Mouse (Mus musculus): ENCODE data around the gene Mink1. TPM values are rescaled to one million over a fixed set of nuclear protein-coding genes. Genes with fewer than 3 reads are reported as not detected.

Gene Mink1
- total and polyA plus RNA-seq, 2 experiments from 2014 or later: 17.1 to 80.9 TPM

GRCm38 (mm10) chr11:70540928-70541327, 21.8 kb upstream of the Mink1 start:
- WGBS: 81% methylated on average over 7 of the region's 7 CpGs
- Histone ChIP-seq H3K27me3 (ENCODE audit: insufficient read depth, low read length) (no peaks in the 10 kb centered on the region), H3K4me3 (ENCODE audit: low read depth, low read length) (peak overlapping the region; percentile 68), H3K4me2 (ENCODE audit: low read depth, low read length, poor library complexity, severe bottlenecking) (peak overlapping the region; percentile 78), H3K27ac (ENCODE audit: low read depth, low read length) (no peak overlapping the region), H3K36me3 (ENCODE audit: insufficient read depth, low read length) (no peaks in the 10 kb centered on the region), H3K9ac (replicated peaks; ENCODE audit: low read length, poor library complexity, severe bottlenecking) (no peak overlapping the region), H3K4me1 (ENCODE audit: insufficient read depth, low read length) (no peaks in the 10 kb centered on the region), H3K9me3 (ENCODE audit: low read length) (no peaks in the 10 kb centered on the region)
- TF ChIP-seq CTCF (IDR thresholded peaks at IDR 0.05): no peak
- ATAC-seq (ENCODE audit: low FRiP score): no peak
- DNase-seq (ENCODE audit: low spot score): no peak

- Histone ChIP-seq H3K4me3 (ENCODE audit: low read depth, low read length) (peak overlapping the region; percentile 68; the same call in 1 of the 2 replicates), H3K27ac (ENCODE audit: low read depth, low read length) (no peak overlapping the region), H3K36me3 (ENCODE audit: insufficient read depth, low read length) (no peaks in the 10 kb centered on the region), H3K27me3 (ENCODE audit: insufficient read depth, low read length) (no peaks in the 10 kb centered on the region), H3K9ac (replicated peaks; ENCODE audit: low read length, poor library complexity, severe bottlenecking) (no peak overlapping the region), H3K4me1 (ENCODE audit: insufficient read depth, low read length) (no peaks in the 10 kb centered on the region), H3K9me3 (ENCODE audit: low read length) (no peaks in the 10 kb centered on the region), H3K4me2 (ENCODE audit: low read depth, low read length, poor library complexity, severe bottlenecking) (peak overlapping the region; percentile 78)
- WGBS: 69% methylated on average over 5 of the region's 5 CpGs
- no peak for TF ChIP-seq CTCF (IDR thresholded peaks at IDR 0.05)
- 0 out of 2 replicates have a peak, but pooled peaks have one; percentile 39 for ATAC-seq (ENCODE audit: low FRiP score)
- peak; percentile 66 for DNase-seq (ENCODE audit: low spot score)
These were observed 21.3 kb upstream of the Mink1 start for GRCm38 (mm10) chr11:70541415-70541814.

DNA sequence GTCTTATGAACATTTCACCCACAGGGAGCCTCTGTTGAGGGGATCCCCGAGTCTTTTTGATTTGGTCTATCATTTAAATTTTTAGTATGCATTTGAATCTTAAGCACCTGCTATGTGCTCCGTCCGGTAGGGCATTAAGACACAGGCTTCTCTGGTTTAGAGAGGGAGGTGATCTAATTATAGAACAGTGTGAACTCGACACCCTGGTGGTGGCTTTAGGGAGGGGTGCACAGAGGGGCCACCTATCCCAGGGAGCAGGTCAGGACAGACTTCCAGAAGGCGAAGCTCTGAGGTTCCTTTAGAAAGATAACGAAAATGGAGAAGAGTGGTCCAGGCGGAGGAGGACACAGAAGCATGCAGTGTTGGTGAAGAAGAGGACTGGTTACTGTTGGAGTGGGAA, 18.2 kb upstream of the Mink1 start:
- Histone ChIP-seq H3K36me3 (ENCODE audit: insufficient read depth, low read length) (no peaks in the 10 kb centered on the region), H3K4me3 (ENCODE audit: low read depth, low read length) (no peak overlapping the region), H3K4me2 (ENCODE audit: low read depth, low read length, poor library complexity, severe bottlenecking) (no peak overlapping the region), H3K9ac (replicated peaks; ENCODE audit: low read length, poor library complexity, severe bottlenecking) (no peak overlapping the region), H3K4me1 (ENCODE audit: insufficient read depth, low read length) (no peaks in the 10 kb centered on the region), H3K27me3 (ENCODE audit: insufficient read depth, low read length) (no peaks in the 10 kb centered on the region), H3K27ac (ENCODE audit: low read depth, low read length) (no peak overlapping the region), H3K9me3 (ENCODE audit: low read length) (no peaks in the 10 kb centered on the region)
- TF ChIP-seq CTCF (IDR thresholded peaks at IDR 0.05): no peak
- WGBS: 79% methylated on average over 7 of the region's 7 CpGs
- no peak for ATAC-seq (ENCODE audit: low FRiP score)
- DNase-seq (ENCODE audit: low spot score): no peak

DNA sequence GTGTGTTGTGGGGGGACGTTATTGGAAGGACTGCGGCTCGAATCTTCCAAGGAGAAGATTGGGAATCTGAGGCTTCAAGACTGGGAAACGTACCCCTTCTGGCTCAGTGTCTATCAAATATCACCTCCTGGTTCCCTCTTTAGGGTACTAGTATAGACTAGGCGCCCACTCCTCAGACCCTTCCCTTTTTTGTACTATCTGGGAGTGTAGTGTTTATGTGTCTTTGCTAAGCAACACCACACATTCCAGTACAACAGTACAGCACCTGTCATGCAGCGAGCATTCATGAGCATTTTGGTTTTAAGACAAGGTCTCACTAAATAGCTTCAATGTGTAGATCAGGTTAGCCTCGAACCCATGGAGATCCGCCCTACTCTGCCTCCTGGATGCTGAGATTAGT, 11.2 kb upstream of the Mink1 start:
- TF ChIP-seq CTCF (IDR thresholded peaks at IDR 0.05): no peak
- Histone ChIP-seq H3K27ac (ENCODE audit: low read depth, low read length) (no peak overlapping the region), H3K9ac (replicated peaks; ENCODE audit: low read length, poor library complexity, severe bottlenecking) (no peak overlapping the region), H3K4me1 (ENCODE audit: insufficient read depth, low read length) (no peaks in the 10 kb centered on the region), H3K27me3 (ENCODE audit: insufficient read depth, low read length) (no peaks in the 10 kb centered on the region), H3K36me3 (ENCODE audit: insufficient read depth, low read length) (peaks cover 16% of the 10 kb centered on the region), H3K9me3 (ENCODE audit: low read length) (no peaks in the 10 kb centered on the region), H3K4me2 (ENCODE audit: low read depth, low read length, poor library complexity, severe bottlenecking) (no peak overlapping the region), H3K4me3 (ENCODE audit: low read depth, low read length) (no peak overlapping the region)
- ATAC-seq (ENCODE audit: low FRiP score) (no peak), DNase-seq (ENCODE audit: low spot score) (no peak)
- WGBS: 90% methylated on average over 8 of the region's 8 CpGs

GRCm38 (mm10) chr11:70553940-70554339, 8.7 kb upstream of the Mink1 start:
- Histone ChIP-seq H3K36me3 (ENCODE audit: insufficient read depth, low read length) (peaks cover 21% of the 10 kb centered on the region), H3K9me3 (ENCODE audit: low read length) (no peaks in the 10 kb centered on the region), H3K4me1 (ENCODE audit: insufficient read depth, low read length) (no peaks in the 10 kb centered on the region), H3K4me2 (ENCODE audit: low read depth, low read length, poor library complexity, severe bottlenecking) (no peak overlapping the region), H3K4me3 (ENCODE audit: low read depth, low read length) (no peak overlapping the region), H3K27ac (ENCODE audit: low read depth, low read length) (no peak overlapping the region), H3K27me3 (ENCODE audit: insufficient read depth, low read length) (no peaks in the 10 kb centered on the region), H3K9ac (replicated peaks; ENCODE audit: low read length, poor library complexity, severe bottlenecking) (no peak overlapping the region)
- ATAC-seq (ENCODE audit: low FRiP score): no peak
- DNase-seq (ENCODE audit: low spot score): no peak
- no peak for TF ChIP-seq CTCF (IDR thresholded peaks at IDR 0.05)
- WGBS: 38% methylated on average over 7 of the region's 7 CpGs

GRCm38 (mm10) chr11:70557545-70557944, 5.1 kb upstream of the Mink1 start:
- H3K4me3 ChIP-seq (ENCODE audit: low read depth, low read length): no peak overlapping the region
- no peak for ATAC-seq (ENCODE audit: low FRiP score)
- no peaks in the 10 kb centered on the region for H3K27me3 ChIP-seq (ENCODE audit: insufficient read depth, low read length)
- no peak overlapping the region for H3K4me2 ChIP-seq (ENCODE audit: low read depth, low read length, poor library complexity, severe bottlenecking)
- no peak overlapping the region for H3K9ac ChIP-seq (replicated peaks; ENCODE audit: low read length, poor library complexity, severe bottlenecking)
- H3K36me3 ChIP-seq (ENCODE audit: insufficient read depth, low read length): peaks cover 21% of the 10 kb centered on the region
- H3K27ac ChIP-seq (ENCODE audit: low read depth, low read length): no peak overlapping the region
- H3K9me3 ChIP-seq (ENCODE audit: low read length): no peaks in the 10 kb centered on the region
- 90% methylated on average over 9 of the region's 9 CpGs for WGBS
- DNase-seq (ENCODE audit: low spot score): no peak
- no peaks in the 10 kb centered on the region for H3K4me1 ChIP-seq (ENCODE audit: insufficient read depth, low read length)
- no peak; the same call in 1 of the 2 replicates for TF ChIP-seq CTCF (IDR thresholded peaks at IDR 0.05)
